Mouse (Mus musculus) frontal cortex, postnatal 25 days (tissue): Measurements from ENCODE around the gene D2hgdh.

ENCODE experiments used
- DNase-seq, 2 experiments: peaks; one replicate each; pipeline ENCODE4 v3.0.0; 2022; ENCODE audit warnings: low spot score in 2 of 2

Gene D2hgdh

DNA sequence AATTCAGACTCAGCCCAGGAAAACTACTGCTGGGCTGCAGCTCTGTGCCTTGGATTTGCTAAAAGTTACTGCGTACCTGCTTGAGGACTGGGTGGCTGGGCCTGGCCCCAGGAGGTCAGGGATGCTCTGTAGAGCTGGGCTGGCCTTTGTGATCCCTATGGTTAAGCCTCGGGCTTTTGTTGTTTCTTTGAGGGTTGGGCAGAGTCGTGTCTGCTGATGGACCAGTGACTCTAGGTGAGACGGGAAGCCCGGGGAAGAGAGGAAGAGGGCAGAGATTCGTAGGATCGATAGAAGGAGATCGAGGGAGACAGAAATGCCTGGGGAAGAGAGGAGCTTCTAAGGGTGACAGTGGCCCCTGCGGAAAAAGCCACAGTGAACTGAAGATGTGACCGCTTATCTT lies at the start of gene D2hgdh:
Gene D2hgdh, plus strand, starts transcription at position 301 of the 400 bp plus-strand sequence.
- no peak for DNase-seq

GRCm38 (mm10) chr1:93776686-93777085 lies 48.0 kb upstream of the D2hgdh start:
- DNase-seq = no peak

- DNase-seq = no peak
These were observed 37.8 kb upstream of the D2hgdh start for GRCm38 (mm10) chr1:93786912-93787311.

DNA sequence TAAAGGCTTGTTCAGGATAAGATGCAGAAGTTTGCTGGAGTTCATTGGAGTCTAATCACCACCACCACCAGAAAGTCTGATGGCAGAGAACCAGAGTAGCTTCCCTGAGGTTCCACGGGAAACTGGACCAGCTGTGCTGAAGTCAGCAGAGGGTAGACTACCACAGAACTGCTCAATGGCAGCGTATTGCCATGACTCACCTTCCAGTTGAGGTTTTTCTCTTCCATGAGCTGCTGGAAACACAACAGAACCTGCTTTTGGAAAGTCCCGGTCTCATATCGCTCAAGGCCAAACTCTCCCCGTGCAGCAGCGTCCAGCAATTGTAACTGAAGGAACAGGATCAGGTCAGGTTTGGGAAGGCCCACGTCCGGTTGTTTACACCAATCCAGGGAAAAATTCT lies 30.2 kb upstream of the D2hgdh start:
- no peak for DNase-seq

DNA sequence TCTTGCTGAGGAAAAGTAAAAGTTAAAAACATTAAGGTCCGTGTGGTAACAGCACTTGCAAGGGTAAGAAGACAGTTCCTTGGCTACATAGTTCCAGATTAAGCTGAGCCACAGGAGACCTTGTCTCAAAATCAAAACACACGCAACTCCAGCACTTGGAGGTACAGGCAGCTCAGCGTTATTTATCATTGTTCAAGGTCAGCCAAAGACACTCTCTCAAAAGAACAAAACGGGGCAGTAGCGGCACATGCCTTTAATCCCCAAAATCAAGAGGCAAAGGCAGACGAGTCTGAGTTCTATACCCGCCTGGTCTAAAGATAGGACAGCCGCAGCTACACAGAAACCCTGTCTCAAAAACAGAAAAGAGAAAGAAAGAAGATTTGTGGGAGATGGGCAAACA lies 28.8 kb upstream of the D2hgdh start:
- DNase-seq = no peak

DNA sequence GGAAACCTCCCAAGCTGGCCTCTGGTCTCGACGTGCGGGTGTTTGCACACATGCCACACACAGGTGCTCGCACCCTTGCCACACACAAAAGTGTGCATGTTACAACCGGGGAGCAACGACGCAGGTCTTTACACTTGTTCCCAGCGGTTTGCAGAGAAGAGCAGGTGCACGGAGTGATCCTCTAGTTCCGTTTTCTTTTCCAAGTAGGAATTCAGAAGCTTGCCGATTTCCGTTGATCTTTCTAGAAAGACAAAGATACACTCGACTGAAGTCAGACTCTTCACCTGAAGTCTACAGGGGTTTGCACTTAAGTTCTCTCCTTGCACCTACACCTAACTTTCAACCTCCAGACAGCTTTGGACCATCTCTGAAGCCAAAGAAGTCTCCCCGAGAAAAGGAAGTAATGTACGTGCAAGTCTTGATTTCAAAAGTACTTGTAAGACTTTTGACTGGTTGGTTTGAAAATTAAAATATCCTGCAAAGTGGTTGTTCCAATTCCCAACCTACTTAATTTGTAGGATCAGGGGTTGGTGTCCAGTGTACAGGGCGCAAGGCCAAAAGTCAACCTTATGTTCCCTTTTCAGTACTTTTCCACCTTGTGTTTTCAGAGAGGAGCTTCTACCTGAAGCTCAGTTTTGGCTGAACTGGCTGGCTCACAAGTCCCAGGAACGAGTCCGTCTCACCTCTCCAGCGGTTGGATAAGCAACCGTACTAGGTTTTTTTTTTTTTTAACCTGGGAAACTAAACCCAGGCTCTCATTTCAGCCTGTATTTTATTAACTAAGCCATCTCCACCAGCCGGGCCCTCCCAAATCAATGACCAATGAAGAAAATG lies 23.8 kb upstream of the D2hgdh start:
- DNase-seq = no peak

GRCm38 (mm10) chr1:93801741-93802238 lies 22.9 kb upstream of the D2hgdh start, which contains the start of gene Dtymk:
Gene Dtymk, minus strand, starts transcription at chr1:93801934.
- peak; percentile 79 to 83 for DNase-seq

DNA sequence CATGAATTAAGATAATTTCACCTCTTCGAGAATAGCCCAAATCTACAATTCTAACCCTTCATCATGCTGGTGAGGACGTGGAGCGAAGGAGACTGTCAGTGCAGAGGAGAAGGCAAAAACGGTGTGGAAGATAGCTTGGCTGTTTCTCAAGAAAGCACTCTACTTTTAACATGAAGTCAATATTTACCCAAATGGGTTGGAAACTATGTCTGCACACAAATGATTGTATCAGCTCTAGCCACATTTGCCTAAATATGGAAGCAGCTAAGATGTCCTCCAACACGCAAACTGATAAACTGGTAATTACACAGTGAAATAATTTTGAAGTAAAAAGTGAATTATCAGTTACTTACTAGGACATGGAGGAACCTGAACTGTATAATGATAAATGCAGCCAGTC lies 21.9 kb upstream of the D2hgdh start:
- DNase-seq = no peak

- DNase-seq = peak; percentile 100
These were observed 20.9 kb upstream of the D2hgdh start, which contains the start of gene Ing5 for GRCm38 (mm10) chr1:93803556-93804507. Gene Ing5, plus strand, starts transcription at chr1:93803965.

DNA sequence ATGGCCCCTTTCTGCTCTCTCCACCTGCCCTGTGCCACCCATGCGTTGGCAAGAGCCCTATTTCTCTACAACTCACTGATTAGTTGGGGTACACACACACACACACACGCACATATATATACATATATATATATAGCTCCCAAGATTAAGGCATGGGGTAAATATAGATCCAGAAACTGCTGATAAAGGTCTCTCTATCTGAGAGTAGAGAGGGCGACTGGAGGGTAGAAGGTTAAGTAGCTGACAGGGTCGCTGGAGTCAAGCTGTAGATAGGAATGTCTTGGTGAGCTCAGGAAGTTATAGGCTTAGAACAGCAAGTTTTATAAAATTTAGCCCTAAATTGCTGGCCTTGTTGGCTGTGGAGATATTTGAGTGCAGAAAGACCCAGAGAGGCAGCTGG lies 19.9 kb upstream of the D2hgdh start:
- no peak for DNase-seq

DNA sequence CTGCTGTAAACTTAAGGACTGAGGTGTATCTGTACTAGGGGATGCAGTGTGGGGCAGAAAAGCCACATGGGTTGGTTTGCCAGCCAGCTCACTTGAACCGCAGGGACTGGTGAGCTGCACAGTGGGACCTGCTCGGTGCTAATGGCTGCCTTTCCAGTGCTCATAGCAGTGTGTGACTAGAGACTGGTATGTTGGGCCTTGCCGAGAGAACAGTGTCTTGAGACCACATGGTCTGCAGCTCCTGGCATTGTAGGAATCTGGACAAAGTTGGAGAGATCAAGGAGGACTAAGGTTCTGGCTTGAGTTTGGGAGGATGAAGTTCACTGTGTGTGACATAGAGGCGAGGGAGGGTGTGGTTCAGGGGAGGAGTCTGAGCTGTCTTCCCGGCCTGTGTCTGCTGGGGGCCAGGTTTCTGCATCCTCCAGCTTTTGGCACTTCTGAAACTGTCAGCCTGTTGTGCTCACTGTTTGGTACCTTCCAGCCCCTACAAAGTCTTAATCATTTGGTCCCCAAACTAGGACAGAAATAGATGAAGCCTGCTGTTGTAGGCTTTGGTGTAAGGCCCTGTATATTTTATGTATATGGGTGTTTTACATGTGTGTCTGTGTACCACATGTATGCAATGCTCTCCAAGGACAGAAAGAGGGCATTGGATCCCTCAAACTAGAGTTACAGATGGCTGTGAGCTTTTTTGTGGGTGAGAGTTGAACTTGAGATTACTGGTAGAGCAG lies 19.3 kb upstream of the D2hgdh start:
- no peak for DNase-seq

DNA sequence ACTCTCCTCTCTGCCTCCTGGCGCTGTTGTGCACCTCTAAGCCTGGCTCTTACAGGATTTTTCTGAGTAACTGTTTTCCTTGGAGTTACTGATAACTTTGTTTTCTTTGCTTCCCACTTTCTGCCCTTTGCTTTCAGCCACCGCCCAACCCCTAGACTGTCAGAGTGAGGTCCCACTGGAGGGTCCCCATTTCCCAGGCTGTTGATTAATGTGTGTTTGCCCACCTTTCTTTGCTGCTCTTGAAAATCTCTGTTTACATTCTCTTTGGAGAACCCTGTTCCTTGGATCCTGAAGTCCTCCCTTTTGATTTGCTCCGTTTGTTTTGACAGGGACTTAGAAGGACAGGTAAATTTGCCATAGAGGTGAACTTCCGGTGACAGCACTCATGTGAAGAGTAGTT lies 15.8 kb upstream of the D2hgdh start:
- no peak for DNase-seq

- DNase-seq = no peak
These were observed 14.7 kb upstream of the D2hgdh start for GRCm38 (mm10) chr1:93810011-93810410.

GRCm38 (mm10) chr1:93811495-93812039 lies 13.1 kb upstream of the D2hgdh start:
- no peak for DNase-seq

DNA sequence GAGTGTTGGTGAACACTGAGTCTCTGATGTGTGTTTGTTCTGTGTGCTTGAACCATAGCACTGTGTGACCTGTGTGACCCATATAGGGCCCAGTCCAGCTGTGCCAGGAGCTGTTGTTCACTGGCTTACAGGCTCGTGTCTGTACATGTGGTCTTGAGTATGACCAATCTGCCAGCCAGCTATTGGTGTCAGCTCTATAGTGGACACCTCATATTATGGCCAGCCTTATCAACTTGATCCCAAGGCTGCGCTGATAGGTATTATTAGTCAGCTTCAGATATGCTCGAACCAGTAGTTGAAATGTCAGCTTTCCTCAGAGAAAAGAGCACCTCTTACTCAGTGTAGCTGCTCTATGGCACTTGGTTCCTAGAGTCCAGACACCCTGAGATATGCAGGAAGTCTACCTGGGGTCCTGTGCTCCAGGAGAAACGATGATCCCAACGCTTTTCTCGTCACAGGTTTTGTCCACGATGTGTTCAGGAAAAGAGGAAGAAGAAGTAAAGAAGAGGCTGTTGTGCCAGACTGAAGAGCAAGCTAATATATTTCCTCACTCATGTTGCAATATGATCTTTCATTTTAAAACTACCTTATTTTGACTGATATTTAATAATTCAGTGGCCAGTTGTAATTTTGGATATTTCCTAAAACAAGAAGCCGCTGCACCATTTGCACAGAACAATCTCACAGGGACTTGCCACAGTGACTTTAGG lies 6.7 kb upstream of the D2hgdh start:
- no peak for DNase-seq

- no peak for DNase-seq
These were observed 6.0 kb upstream of the D2hgdh start for GRCm38 (mm10) chr1:93818722-93819121.

GRCm38 (mm10) chr1:93823796-93824495 lies 763 bp upstream of the D2hgdh start:
- DNase-seq = no peak

- peak; percentile 93 to 95 for DNase-seq
These were observed 481 bp downstream of the D2hgdh start for GRCm38 (mm10) chr1:93825105-93825674.

- DNase-seq = no peak
These were observed 1.2 kb downstream of the D2hgdh start for GRCm38 (mm10) chr1:93825771-93826539.
